Mouse (Mus musculus) gonadal fat pad, adult 2 months (tissue): ENCODE measurements around the gene Ssx2ip. TPM values are rescaled to one million over a fixed set of nuclear protein-coding genes. Genes with fewer than 3 reads are reported as not detected.
A peak's percentile ranks its signal among the peaks of the same experiment; 100 is the strongest.

ENCODE experiments used
- DNase-seq: peaks from one replicate; pipeline ENCODE4 v3.0.0-alpha.2; 2012; ENCODE audit warnings: low read depth
- polyA plus RNA-seq: library from polyadenylated mRNA; depleted of rRNA; stranded (reverse); fragments of >200 nt; gene quantifications from 2 replicates; pipeline ENCODE4 v1.2.3, GENCODE M21; 2012; rRNA removed

Gene Ssx2ip
- polyA plus RNA-seq = 8.4 and 10.6 TPM in 2 replicates

DNA sequence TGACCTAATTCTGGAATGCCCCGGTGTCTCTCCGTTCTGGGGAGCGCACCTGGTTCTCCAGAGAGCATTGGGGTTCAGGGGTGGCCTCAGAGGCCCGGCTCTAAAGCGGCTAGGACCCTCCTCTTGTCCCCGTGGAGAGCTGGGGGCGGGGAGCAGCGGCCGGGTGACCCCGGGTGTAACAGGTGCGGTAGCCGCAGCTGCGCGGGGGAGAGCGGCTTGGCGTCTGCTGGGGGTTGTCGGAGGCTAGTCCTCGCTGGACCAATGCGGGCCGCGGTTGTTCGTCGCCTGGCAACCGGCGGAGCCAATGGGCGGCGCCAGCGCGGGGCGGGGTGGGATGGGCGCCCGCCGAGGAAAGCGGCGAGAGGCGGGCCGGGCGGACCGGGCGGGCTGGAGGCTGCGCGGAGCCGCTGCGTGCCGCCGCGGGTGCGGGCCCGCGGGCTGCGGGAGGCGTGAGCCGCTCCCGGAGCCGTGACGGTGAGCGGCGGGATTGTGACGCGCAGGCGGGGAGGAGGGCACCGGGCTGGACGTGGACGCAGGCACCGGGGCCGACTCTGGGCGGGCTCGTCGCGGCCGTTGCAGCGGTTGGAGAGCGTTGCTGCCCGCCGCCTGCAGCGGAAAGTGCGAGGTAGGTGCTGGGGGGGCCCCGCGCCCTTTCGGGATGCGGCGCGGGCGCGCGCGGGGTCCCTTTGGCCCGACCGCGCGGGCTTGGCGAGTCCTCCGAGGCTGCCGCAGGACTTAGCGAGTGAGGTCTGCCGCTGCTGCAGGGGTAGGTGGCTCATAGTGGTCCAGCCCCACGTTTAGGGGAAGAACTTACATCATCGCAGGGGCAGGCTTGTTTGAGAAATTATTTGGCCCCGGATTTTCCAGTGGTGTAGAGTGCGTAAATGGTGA is at the start of gene Ssx2ip:
Ssx2ip (plus strand) TSS at position 332 of the 891 bp plus-strand sequence.
- no peak for DNase-seq

GRCm38 (mm10) chr3:146355146-146355545 is 49.3 kb upstream of the Ssx2ip start:
- no peak for DNase-seq

- DNase-seq = no peak
These were observed 39.0 kb upstream of the Ssx2ip start for GRCm38 (mm10) chr3:146365471-146365870.

DNA sequence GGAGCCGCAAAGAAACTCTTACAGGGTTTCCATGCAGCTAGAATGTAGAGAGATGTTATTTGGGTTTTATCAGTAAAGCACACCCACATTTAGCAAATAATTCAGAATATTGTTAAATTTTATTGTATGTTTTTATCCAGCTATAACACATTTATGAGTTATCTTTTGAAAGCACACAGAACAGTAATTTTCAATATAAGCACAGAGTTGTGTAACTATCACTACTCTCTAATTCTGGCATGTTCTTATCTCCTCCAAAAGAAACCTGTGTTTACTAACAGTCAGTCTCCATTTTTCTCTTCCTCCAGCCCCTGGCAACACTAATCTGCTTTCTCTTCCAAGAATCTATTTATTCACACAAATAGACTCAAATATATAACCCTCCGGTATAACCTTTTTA is 37.4 kb upstream of the Ssx2ip start:
- DNase-seq = no peak

DNA sequence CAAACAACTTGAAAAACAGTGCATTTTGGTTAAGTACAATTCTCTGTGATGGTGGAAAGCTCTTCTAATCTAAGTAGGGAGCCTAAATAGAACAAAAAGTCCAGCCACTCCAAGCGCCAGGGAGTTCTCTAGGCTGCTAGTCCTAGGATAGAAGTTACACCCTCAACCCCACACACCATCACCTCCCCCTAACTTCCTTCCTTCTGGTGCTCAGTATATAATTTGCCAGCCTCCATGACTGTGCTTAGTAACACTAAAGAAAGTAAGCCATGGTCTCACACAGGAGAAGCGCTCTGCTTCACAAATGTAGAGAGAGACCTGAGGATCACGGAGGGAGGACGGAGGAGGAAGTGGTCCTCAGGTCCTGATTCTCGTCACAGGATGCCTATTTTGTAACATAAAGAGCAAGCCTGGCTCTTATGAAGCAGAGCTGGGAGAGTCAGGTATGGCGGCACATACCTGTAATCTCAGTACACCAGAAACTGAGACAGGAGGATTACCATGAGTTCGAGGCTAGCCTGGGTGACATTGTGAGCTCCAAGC is 33.8 kb upstream of the Ssx2ip start:
- DNase-seq = no peak

GRCm38 (mm10) chr3:146371201-146371600 is 33.2 kb upstream of the Ssx2ip start:
- DNase-seq = no peak

DNA sequence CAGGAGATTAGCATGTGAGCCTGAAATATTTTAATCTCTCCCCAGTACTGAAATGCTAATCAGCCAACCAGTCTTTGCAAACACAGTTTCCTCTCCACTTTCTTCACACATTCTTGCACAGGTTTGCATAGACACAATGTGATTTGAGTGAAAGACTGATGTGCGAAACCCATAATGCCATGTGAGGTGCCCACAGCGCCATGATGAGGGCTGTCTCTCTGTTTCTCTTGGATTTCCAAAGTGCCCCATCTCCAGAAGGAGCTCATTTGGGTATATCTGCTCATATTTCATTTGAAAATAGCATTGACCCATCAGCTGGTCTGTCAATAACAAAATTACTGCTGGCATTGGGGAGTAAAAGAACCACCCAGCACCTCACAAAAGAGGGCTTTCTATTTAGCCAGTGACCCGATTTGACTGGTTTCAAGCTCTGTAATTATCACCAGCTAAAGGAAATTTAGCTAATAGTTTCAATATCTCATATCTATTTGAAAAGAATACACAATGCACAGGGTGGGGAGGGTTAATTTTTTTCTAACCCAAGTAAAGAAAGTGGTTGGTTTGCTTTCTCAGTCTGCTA is 29.8 kb upstream of the Ssx2ip start:
- no peak for DNase-seq

DNA sequence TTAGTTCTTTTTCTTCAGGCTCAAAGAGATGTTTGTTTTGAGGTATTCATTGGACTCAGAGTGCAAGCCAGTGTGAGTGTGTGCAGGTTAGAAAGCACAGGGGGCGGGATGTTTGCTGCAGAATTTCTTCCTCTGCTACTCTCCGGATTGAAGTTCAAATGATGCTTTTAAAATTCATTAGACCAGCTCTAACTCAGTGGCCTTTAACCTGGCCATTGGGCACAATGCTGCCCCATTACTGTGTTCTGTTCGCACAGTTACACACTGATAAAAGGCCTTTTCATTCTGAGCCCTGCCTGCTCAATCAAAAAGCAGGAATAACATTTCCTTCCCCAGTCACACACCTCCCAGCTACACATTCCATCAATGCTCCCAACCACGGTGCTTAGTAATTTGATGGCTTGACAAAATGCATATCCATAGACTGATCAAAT is 29.2 kb upstream of the Ssx2ip start:
- no peak for DNase-seq

GRCm38 (mm10) chr3:146376337-146377130 is 27.9 kb upstream of the Ssx2ip start:
- no peak for DNase-seq

- peak; percentile 70 for DNase-seq
These were observed 27.2 kb upstream of the Ssx2ip start for GRCm38 (mm10) chr3:146377216-146377615.

DNA sequence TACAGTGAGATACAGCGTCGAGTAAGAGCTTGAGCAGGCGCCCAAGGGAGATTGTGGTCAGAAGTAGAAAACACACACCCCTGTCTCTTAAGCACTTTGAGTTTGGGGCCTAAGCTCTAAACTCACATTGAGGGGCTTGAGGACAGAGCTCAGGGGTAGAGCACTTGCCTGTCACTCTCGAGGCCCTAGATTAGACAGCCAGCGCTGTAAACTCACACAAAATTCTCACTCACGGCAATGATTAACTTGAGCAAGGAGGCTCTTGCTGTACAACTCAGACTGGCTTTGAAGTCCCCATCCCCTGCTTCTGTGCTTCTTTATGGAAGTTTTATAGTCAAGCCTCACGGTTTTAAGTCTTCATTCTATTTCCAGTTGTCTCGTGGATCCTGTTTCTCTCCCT is 25.7 kb upstream of the Ssx2ip start:
- no peak for DNase-seq

DNA sequence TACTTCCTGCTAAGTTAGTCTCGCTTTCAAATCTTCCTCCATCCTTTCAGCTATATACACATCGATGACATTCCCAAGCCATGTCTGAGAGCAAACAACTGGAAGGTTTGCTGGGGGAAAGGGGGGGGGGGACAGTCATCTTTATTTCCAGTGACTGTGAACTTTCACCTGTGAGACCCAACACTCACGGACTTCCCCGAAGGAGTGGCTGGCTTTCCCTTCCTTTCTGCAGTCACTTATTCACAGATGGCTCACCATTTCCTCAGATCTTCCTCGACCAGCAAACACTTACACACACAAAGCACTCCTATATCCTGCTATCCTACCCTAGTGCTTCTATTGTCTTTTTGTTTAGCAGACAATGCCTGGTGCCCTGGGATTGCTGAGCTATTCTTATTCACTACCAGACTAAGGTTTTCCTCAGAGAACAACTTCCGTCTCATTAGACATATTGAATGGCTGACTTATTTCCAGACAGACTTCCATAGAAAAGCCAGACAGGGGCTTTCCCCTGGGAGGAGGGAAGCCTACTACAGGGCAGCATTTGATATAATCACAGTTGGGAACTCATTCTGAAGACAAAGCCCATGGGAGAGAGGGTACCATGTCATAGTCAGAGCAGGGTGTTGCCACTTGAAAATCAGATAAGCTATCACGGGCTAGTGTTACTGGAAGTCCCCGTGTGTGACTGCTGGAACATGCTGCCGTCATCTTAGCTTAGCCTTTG is 24.5 kb upstream of the Ssx2ip start:
- DNase-seq = no peak

GRCm38 (mm10) chr3:146380874-146381273 is 23.6 kb upstream of the Ssx2ip start:
- DNase-seq = no peak

- no peak for DNase-seq
These were observed 23.0 kb upstream of the Ssx2ip start for GRCm38 (mm10) chr3:146381471-146381870.

DNA sequence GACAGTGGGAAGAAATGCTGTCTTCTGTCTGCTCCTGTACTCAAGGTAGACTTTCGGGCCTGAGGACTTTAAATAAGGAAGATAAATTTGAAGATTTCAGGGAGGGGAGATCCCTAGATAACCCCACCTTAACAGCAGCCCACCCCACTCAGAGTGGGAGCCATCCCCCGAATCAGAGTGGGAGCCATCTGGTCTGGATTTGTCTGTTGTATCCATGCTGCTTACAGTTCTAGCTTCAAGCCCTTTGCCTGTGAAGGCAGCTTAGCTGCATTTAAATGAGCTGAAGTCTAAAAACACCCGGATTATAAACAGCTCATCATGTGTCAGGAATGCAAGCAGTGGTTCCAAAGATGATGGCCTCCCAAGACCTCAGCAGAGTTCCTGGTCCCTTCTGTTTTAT is 17.6 kb upstream of the Ssx2ip start:
- no peak for DNase-seq

DNA sequence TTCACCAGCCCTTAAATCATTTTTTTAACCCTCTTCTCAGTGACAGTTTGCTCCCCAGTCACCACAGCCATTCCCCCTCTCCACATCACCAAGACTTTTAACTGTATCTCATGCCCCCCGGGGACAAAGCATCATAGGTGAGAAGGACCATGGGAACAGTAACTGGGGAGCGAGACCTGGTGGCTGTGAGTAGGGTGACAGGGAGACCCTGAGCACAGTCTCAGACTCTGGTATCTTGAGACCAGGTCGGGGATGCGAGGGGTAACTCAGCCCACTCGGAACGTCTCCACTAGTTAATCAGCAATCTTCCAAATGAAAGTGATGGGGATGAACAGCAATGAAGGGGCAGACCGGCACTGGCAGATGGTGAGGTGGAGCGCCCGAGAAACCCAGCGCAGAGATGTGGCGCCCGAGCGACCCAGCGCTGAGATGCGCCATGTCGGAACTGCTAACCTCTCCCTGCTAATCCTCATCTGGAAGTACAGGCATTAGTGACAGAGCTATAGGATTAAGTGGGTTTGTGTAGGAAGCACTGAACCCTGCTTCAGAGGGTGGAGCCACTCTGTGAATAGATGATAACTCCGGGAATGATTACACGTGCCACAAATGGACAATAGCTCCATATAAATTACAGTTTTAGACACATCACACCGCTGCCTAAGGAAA is 11.7 kb upstream of the Ssx2ip start:
- DNase-seq = no peak

GRCm38 (mm10) chr3:146393641-146394100 is 10.8 kb upstream of the Ssx2ip start:
- DNase-seq = no peak

DNA sequence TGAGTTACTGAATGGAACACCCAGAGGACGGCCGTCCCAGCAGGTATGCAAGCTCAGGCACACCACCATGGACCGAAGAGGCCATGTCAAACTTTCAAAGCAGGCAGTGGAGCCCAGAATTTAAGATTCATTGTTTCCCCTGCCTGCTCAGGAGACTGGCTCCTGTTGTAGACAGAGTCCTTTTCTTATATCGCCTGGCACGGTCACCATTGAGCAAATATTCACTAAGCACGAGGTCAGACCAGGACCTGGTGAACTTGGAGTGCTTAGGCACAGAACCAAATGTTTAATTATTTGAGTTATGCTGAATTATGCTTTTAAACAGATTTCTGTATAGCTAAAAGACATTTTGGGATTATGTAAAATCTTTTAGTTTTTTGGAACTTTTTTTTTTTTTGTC is 8.2 kb upstream of the Ssx2ip start:
- DNase-seq = no peak

DNA sequence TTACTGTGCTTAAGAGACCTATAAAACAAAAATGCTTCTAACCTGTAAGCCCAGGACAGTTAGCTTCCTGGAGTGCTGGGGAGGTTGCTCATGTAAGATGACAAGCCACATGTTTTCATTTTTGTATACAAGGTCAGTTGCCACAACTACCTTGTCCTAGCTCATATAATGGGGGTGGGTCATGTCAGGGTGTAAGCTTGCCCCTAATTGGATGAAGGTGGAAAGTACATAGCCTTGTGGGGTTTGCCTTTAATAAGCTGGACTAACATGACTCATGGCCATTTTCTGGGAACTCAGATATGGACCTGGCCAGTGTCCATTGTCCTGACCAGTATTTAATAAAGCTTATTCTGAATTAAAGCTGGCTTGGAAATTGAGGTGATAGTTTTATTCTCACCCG is 7.5 kb upstream of the Ssx2ip start:
- DNase-seq = no peak

- DNase-seq = no peak
These were observed 6.6 kb upstream of the Ssx2ip start for GRCm38 (mm10) chr3:146397847-146398246.

- no peak for DNase-seq
These were observed 5.2 kb upstream of the Ssx2ip start for GRCm38 (mm10) chr3:146399203-146399602.
